Mouse (Mus musculus) MEL (cell line): ENCODE measurements around the gene Ddost. TPM values are rescaled to one million over a fixed set of nuclear protein-coding genes. Genes with fewer than 3 reads are reported as not detected.
A peak's percentile ranks its signal among the peaks of the same experiment; 100 is the strongest.

ENCODE experiments used
- DNase-seq: peaks from one replicate; pipeline ENCODE4 v3.0.0; 2011; ENCODE audit warnings: low read depth, low spot score
- H3K27ac ChIP-seq: 2 replicates; pipeline ENCODE4 v1.5.1; 2012; ENCODE audit warnings: low read depth, mild to moderate bottlenecking, control low read depth, low read length, moderate library complexity; ENCODE audit not compliant: control insufficient read depth
- H3K27me3 ChIP-seq, 2 experiments: fragments of 150-350 bp in 1 of 2; sonication (generic) in 1 of 2; 2 replicates each; pipeline ENCODE4 v1.6.1; 2012; ENCODE audit warnings: low read length in 2 of 2, mild to moderate bottlenecking in 2 of 2, improper control_type of control experiment in 1 of 2, moderate library complexity in 1 of 2; ENCODE audit not compliant: insufficient read depth in 2 of 2, control insufficient read depth in 1 of 2
- H3K36me3 ChIP-seq, 2 experiments: 2 replicates each; pipeline ENCODE4 v1.6.1; 2012 to 2014; ENCODE audit warnings: low read length in 2 of 2, improper control_type of control experiment in 1 of 2, inconsistent platforms in 1 of 2, mild to moderate bottlenecking in 1 of 2; ENCODE audit not compliant: insufficient read depth in 2 of 2, control insufficient read depth in 1 of 2
- H3K4me1 ChIP-seq, 2 experiments: fragments of 150-350 bp in 1 of 2; sonication (generic) in 1 of 2; 2 replicates each; pipeline ENCODE4 v1.6.1; 2012; ENCODE audit warnings: low read length in 2 of 2, improper control_type of control experiment in 1 of 2, mild to moderate bottlenecking in 1 of 2; ENCODE audit not compliant: insufficient read depth in 2 of 2, control insufficient read depth in 1 of 2
- H3K4me3 ChIP-seq, 2 experiments: fragments of 150-350 bp in 1 of 2; sonication (generic) in 1 of 2; 2 replicates each; pipeline ENCODE4 v1.5.1; 2012; ENCODE audit warnings: low read depth in 2 of 2, low read length in 2 of 2, mild to moderate bottlenecking in 2 of 2, moderate library complexity in 2 of 2, control low read depth in 1 of 2, improper control_type of control experiment in 1 of 2; ENCODE audit not compliant: control insufficient read depth in 1 of 2, insufficient read depth in 1 of 2
- H3K79me2 ChIP-seq: 2 replicates; pipeline ENCODE4 v1.6.1; 2012; ENCODE audit warnings: mild to moderate bottlenecking, low read length, moderate library complexity; ENCODE audit not compliant: control insufficient read depth, poor library complexity, insufficient read depth
- H3K9ac ChIP-seq: 2 replicates; pipeline ENCODE4 v1.6.1; 2012; ENCODE audit warnings: low read depth, mild to moderate bottlenecking, control low read depth, low read length, moderate library complexity; ENCODE audit not compliant: control insufficient read depth, poor library complexity, severe bottlenecking
- H3K9me3 ChIP-seq: fragments of 150-350 bp; sonication (generic); replicated peaks from 2 replicates; pipeline ENCODE4 v1.6.1; 2012; ENCODE audit warnings: mild to moderate bottlenecking, low read length, improper control_type of control experiment, moderate library complexity; ENCODE audit not compliant: insufficient read depth
- CHD2 ChIP-seq: IDR thresholded peaks from 2 replicates; pipeline ENCODE4 v1.6.1; 2011; ENCODE audit warnings: low read length, improper control_type of control experiment
- CTCF ChIP-seq, 3 experiments: IDR thresholded peaks in 2 of 3; conservative IDR thresholded peaks in 1 of 3; 2 replicates each; pipeline ENCODE4 v1.5.1; 2011 to 2012; ENCODE audit warnings: low read length in 3 of 3, low read depth in 2 of 3, mild to moderate bottlenecking in 2 of 3, improper control_type of control experiment in 1 of 3, inconsistent platforms in 1 of 3, mixed read lengths in 1 of 3, moderate library complexity in 1 of 3; ENCODE audit not compliant: control insufficient read depth in 1 of 3, insufficient read depth in 1 of 3, poor library complexity in 1 of 3, severe bottlenecking in 1 of 3
- E2F4 ChIP-seq: IDR thresholded peaks from 2 replicates; pipeline ENCODE4 v1.6.1; 2011; ENCODE audit warnings: low read depth, low read length, improper control_type of control experiment, borderline replicate concordance
- EP300 ChIP-seq, 2 experiments: IDR thresholded peaks; 2 replicates each; pipeline ENCODE4 v1.6.1; 2011; ENCODE audit warnings: improper control_type of control experiment in 2 of 2, low read length in 2 of 2, low read depth in 1 of 2, mild to moderate bottlenecking in 1 of 2
- ETS1 ChIP-seq: IDR thresholded peaks from 2 replicates; pipeline ENCODE4 v1.6.1; 2012; ENCODE audit warnings: low read depth, mild to moderate bottlenecking, inconsistent platforms, low read length, improper control_type of control experiment, moderate library complexity
- GATA1 ChIP-seq: IDR thresholded peaks from 2 replicates; pipeline ENCODE4 v1.6.1; 2011; ENCODE audit warnings: low read depth, low read length, improper control_type of control experiment
- HCFC1 ChIP-seq: IDR thresholded peaks from 2 replicates; pipeline ENCODE4 v1.6.1; 2012; ENCODE audit warnings: low read depth, mild to moderate bottlenecking, inconsistent platforms, low read length, improper control_type of control experiment, moderate library complexity
- KAT2A ChIP-seq: conservative IDR thresholded peaks from 2 replicates; pipeline ENCODE4 v1.6.1; 2012; ENCODE audit warnings: low read depth, low read length, improper control_type of control experiment, inconsistent platforms
- MAFK ChIP-seq: IDR thresholded peaks from 2 replicates; pipeline ENCODE4 v1.6.1; 2011; ENCODE audit warnings: low read depth, mild to moderate bottlenecking, low read length, improper control_type of control experiment, borderline replicate concordance
- MAX ChIP-seq: IDR thresholded peaks from 2 replicates; pipeline ENCODE4 v1.6.1; 2011; ENCODE audit warnings: low read length, improper control_type of control experiment
- MAZ ChIP-seq: IDR thresholded peaks from 2 replicates; pipeline ENCODE4 v1.6.1; 2012; ENCODE audit warnings: low read depth, mild to moderate bottlenecking, inconsistent platforms, low read length, improper control_type of control experiment
- MEF2A ChIP-seq: IDR thresholded peaks from 2 replicates; pipeline ENCODE4 v1.6.1; 2014; ENCODE audit warnings: low read depth, mild to moderate bottlenecking, inconsistent platforms, low read length, improper control_type of control experiment; ENCODE audit not compliant: poor library complexity, insufficient replicate concordance, severe bottlenecking; ENCODE audit errors: extremely low read depth
- MYB ChIP-seq: IDR thresholded peaks from 2 replicates; pipeline ENCODE4 v1.6.1; 2011; ENCODE audit warnings: mild to moderate bottlenecking, low read depth, low read length, improper control_type of control experiment
- MYC ChIP-seq: IDR thresholded peaks from 2 replicates; pipeline ENCODE4 v1.6.1; 2011; ENCODE audit warnings: low read depth, mild to moderate bottlenecking, low read length, improper control_type of control experiment, moderate library complexity
- NELFE ChIP-seq: IDR thresholded peaks from 2 replicates; pipeline ENCODE4 v1.6.1; 2011; ENCODE audit warnings: low read depth, low read length, improper control_type of control experiment
- NRF1 ChIP-seq: IDR thresholded peaks from 2 replicates; pipeline ENCODE4 v1.6.1; 2014; ENCODE audit warnings: low read depth, mild to moderate bottlenecking, inconsistent platforms, low read length, improper control_type of control experiment, moderate library complexity; ENCODE audit not compliant: poor library complexity, insufficient read depth, severe bottlenecking
- POLR2A ChIP-seq, 2 experiments: IDR thresholded peaks; 2 replicates each; pipeline ENCODE4 v1.6.1; 2011 to 2012; ENCODE audit warnings: low read length in 2 of 2, mild to moderate bottlenecking in 2 of 2, control low read depth in 1 of 2, improper control_type of control experiment in 1 of 2, low read depth in 1 of 2, moderate library complexity in 1 of 2; ENCODE audit not compliant: control insufficient read depth in 1 of 2, insufficient read depth in 1 of 2, poor library complexity in 1 of 2
- POLR2AphosphoS2 ChIP-seq: IDR thresholded peaks from 2 replicates; pipeline ENCODE4 v1.6.1; 2011; ENCODE audit warnings: low read length, improper control_type of control experiment
- RAD21 ChIP-seq: IDR thresholded peaks from 2 replicates; pipeline ENCODE4 v1.6.1; 2011; ENCODE audit warnings: mild to moderate bottlenecking, low read depth, low read length, improper control_type of control experiment
- RCOR1 ChIP-seq: IDR thresholded peaks from 2 replicates; pipeline ENCODE4 v1.6.1; 2012; ENCODE audit warnings: low read depth, mild to moderate bottlenecking, inconsistent platforms, low read length, improper control_type of control experiment
- SMC3 ChIP-seq: IDR thresholded peaks from 2 replicates; pipeline ENCODE4 v1.6.1; 2011; ENCODE audit warnings: low read depth, low read length, improper control_type of control experiment
- TCF12 ChIP-seq: IDR thresholded peaks from 2 replicates; pipeline ENCODE4 v1.6.1; 2014; ENCODE audit warnings: low read depth, mild to moderate bottlenecking, inconsistent platforms, low read length, improper control_type of control experiment, moderate library complexity
- UBTF ChIP-seq: IDR thresholded peaks from 2 replicates; pipeline ENCODE4 v1.6.1; 2012; ENCODE audit warnings: low read depth, mild to moderate bottlenecking, inconsistent platforms, low read length, improper control_type of control experiment, moderate library complexity, borderline replicate concordance; ENCODE audit not compliant: insufficient read depth
- USF1 ChIP-seq: IDR thresholded peaks from 2 replicates; pipeline ENCODE4 v1.6.1; 2014; ENCODE audit warnings: low read depth, mild to moderate bottlenecking, inconsistent platforms, low read length, improper control_type of control experiment, moderate library complexity
- USF2 ChIP-seq, 2 experiments: IDR thresholded peaks; 2 replicates each; pipeline ENCODE4 v1.6.1; 2011 to 2012; ENCODE audit warnings: improper control_type of control experiment in 2 of 2, low read length in 2 of 2, borderline replicate concordance in 1 of 2, inconsistent platforms in 1 of 2, low read depth in 1 of 2, mild to moderate bottlenecking in 1 of 2; ENCODE audit not compliant: insufficient read depth in 1 of 2
- ZC3H11A ChIP-seq: IDR thresholded peaks from 2 replicates; pipeline ENCODE4 v1.6.1; 2012; ENCODE audit warnings: low read depth, mild to moderate bottlenecking, inconsistent platforms, low read length, improper control_type of control experiment
- ZKSCAN1 ChIP-seq: IDR thresholded peaks from 2 replicates; pipeline ENCODE4 v1.6.1; 2012; ENCODE audit warnings: low read depth, mild to moderate bottlenecking, inconsistent platforms, low read length, improper control_type of control experiment, moderate library complexity
- polyA plus RNA-seq, 2 experiments: library from polyadenylated mRNA; stranded (reverse) in 1 of 2; unstranded in 1 of 2; fragments of >175 nt in 1 of 2; fragments of >200 nt in 1 of 2; gene quantifications; 2 replicates each; pipeline versions ENCODE4 v1.2.1 to v1.2.4; 2012; ENCODE audit warnings: low replicate concordance in 2 of 2, low read depth in 1 of 2; ENCODE audit not compliant: insufficient read length in 2 of 2, insufficient read depth in 1 of 2, missing spikeins in 1 of 2
- total RNA-seq: library from RNA; depleted of rRNA; stranded (reverse); fragments of 300-350 nt; gene quantifications from 2 replicates; pipeline ENCODE4 v1.2.3, GENCODE M21; 2012

The Ddost gene
- total and polyA plus RNA-seq, 3 experiments, result 68.9 to 402 (median 283) TPM

GRCm38 (mm10) chr4:138301271-138301780, 3.2 kb upstream of the Ddost start:
- H3K27ac ChIP-seq, result no peak overlapping the region
- no peaks in the 10 kb centered on the region for H3K9me3 ChIP-seq
- peaks cover 14% of the 10 kb centered on the region for H3K79me2 ChIP-seq
- no peaks in the 10 kb centered on the region for H3K27me3 ChIP-seq
- peaks cover 0 to 11% of the 10 kb centered on the region in 2 experiments; a peak in 3 of 4 replicates for H3K4me1 ChIP-seq
- DNase-seq, result no peak
- no peak overlapping the region for H3K9ac ChIP-seq
- TF ChIP-seq HCFC1 (no peak), NELFE (no peak), RCOR1 (no peak), SMC3 (no peak), ETS1 (no peak), CTCF (IDR thresholded peaks at IDR 0.05 in 2 of 3, conservative IDR thresholded peaks at IDR 0.05 in 1 of 3; ENCODE audit: control insufficient read depth in 1 of 3, insufficient read depth in 1 of 3, low read depth in 2 of 3, low read length in 3 of 3, poor library complexity in 1 of 3, severe bottlenecking in 1 of 3) (no peak), POLR2AphosphoS2 (no peak), RAD21 (no peak), MAZ (no peak), GATA1 (no peak), ZKSCAN1 (no peak), MYB (no peak), KAT2A (no peak), TCF12 (no peak), UBTF (no peak), E2F4 (no peak), MAFK (no peak), USF1 (no peak), CHD2 (no peak), MYC (no peak)
- TF ChIP-seq, all 39 proteins: peak for 0
- no peak overlapping the region for H3K4me3 ChIP-seq
- H3K36me3 ChIP-seq, result peaks cover 0 to 7% of the 10 kb centered on the region in 2 experiments; a peak in 2 of 4 replicates

GRCm38 (mm10) chr4:138303011-138303410, 1.5 kb upstream of the Ddost start:
- Histone ChIP-seq H3K4me3 (peak overlapping the region in 1 of 2 experiments; percentile 49; a peak in 3 of 4 replicates), H3K36me3 (peaks cover under 1 to 14% of the 10 kb centered on the region in 2 experiments; a peak in 3 of 4 replicates), H3K9me3 (no peaks in the 10 kb centered on the region), H3K9ac (no peak overlapping the region; the same call in 1 of the 2 replicates), H3K79me2 (peaks cover 21% of the 10 kb centered on the region), H3K27ac (peak overlapping the region; percentile 97), H3K27me3 (no peaks in the 10 kb centered on the region), H3K4me1 (peaks cover 7 to 24% of the 10 kb centered on the region in 2 experiments; a peak in 3 of 4 replicates)
- no peak for DNase-seq
- TF ChIP-seq USF2 (IDR thresholded peaks at IDR 0.05; ENCODE audit: borderline replicate concordance in 1 of 2, insufficient read depth in 1 of 2, low read depth in 1 of 2, low read length in 2 of 2) (no peak), POLR2A (IDR thresholded peaks at IDR 0.05; ENCODE audit: control insufficient read depth in 1 of 2, insufficient read depth in 1 of 2, low read depth in 1 of 2, low read length in 2 of 2, poor library complexity in 1 of 2) (no peak), HCFC1 (no peak), MAFK (no peak), MEF2A (no peak), NRF1 (no peak), SMC3 (no peak), ZC3H11A (no peak), TCF12 (no peak), EP300 (IDR thresholded peaks at IDR 0.05; ENCODE audit: low read depth in 1 of 2, low read length in 2 of 2) (no peak), MAX (no peak)
